Mouse (Mus musculus): ENCODE results near the gene Olfr955. TPM values are rescaled to one million over a fixed set of nuclear protein-coding genes. Genes with fewer than 3 reads are reported as not detected.

Olfr955 gene
- not detected for polyA plus RNA-seq (2014; fragmentation: Illumina TruSeq; extraction: RNeasy Lipid Tissue Mini Kit (QIAGEN cat#74804); ENCODE audit: low replicate concordance)

GRCm38 (mm10) chr9:39471844-39472243 is at the start of gene Olfr955:
Gene Olfr955, minus strand, starts transcription at chr9:39471944.

GRCm38 (mm10) chr9:39515531-39515930 is 43.8 kb upstream of the Olfr955 start, which contains the start of gene Olfr957:
Gene Olfr957, minus strand, starts transcription at chr9:39515809.

GRCm38 (mm10) chr9:39493895-39494294 is 22.2 kb upstream of the Olfr955 start, which contains the start of gene Olfr44:
Gene Olfr44, minus strand, starts transcription at chr9:39493995.

GRCm38 (mm10) chr9:39456401-39456800 is 15.3 kb downstream of the Olfr955 start, which contains the start of gene Olfr954:
Gene Olfr954, plus strand, starts transcription at chr9:39456701.

GRCm38 (mm10) chr9:39427048-39427447 is 44.7 kb downstream of the Olfr955 start, which contains the start of gene Olfr952:
Gene Olfr952, minus strand, starts transcription at chr9:39427148.

Other genes starting within 250 kb of the Olfr955 start
- gene Olfr1537, start 221.9 kb downstream of the Olfr955 start, polyA plus RNA-seq (2014; fragmentation: Illumina TruSeq; extraction: RNeasy Lipid Tissue Mini Kit (QIAGEN cat#74804); ENCODE audit: low replicate concordance): not detected
- not detected for gene Olfr945, start 195.1 kb downstream of the Olfr955 start, polyA plus RNA-seq (2014; fragmentation: Illumina TruSeq; extraction: RNeasy Lipid Tissue Mini Kit (QIAGEN cat#74804); ENCODE audit: low replicate concordance)
- gene Olfr948, start 145.9 kb downstream of the Olfr955 start, polyA plus RNA-seq (2014; fragmentation: Illumina TruSeq; extraction: RNeasy Lipid Tissue Mini Kit (QIAGEN cat#74804); ENCODE audit: low replicate concordance): not detected
- gene Olfr951, start 84.5 kb downstream of the Olfr955 start, polyA plus RNA-seq (2014; fragmentation: Illumina TruSeq; extraction: RNeasy Lipid Tissue Mini Kit (QIAGEN cat#74804); ENCODE audit: low replicate concordance): not detected
- gene Olfr952, start 44.8 kb downstream of the Olfr955 start, polyA plus RNA-seq (2014; fragmentation: Illumina TruSeq; extraction: RNeasy Lipid Tissue Mini Kit (QIAGEN cat#74804); ENCODE audit: low replicate concordance): not detected
- not detected for gene Olfr954, start 15.2 kb downstream of the Olfr955 start, polyA plus RNA-seq (2014; fragmentation: Illumina TruSeq; extraction: RNeasy Lipid Tissue Mini Kit (QIAGEN cat#74804); ENCODE audit: low replicate concordance)
- gene Olfr44, start 22.1 kb upstream of the Olfr955 start, polyA plus RNA-seq (2014; fragmentation: Illumina TruSeq; extraction: RNeasy Lipid Tissue Mini Kit (QIAGEN cat#74804); ENCODE audit: low replicate concordance): not detected
- not detected for gene Olfr957, start 43.9 kb upstream of the Olfr955 start, polyA plus RNA-seq (2014; fragmentation: Illumina TruSeq; extraction: RNeasy Lipid Tissue Mini Kit (QIAGEN cat#74804); ENCODE audit: low replicate concordance)
- not detected for gene Olfr958, start 82.1 kb upstream of the Olfr955 start, polyA plus RNA-seq (2014; fragmentation: Illumina TruSeq; extraction: RNeasy Lipid Tissue Mini Kit (QIAGEN cat#74804); ENCODE audit: low replicate concordance)
- gene Olfr959, start 103.6 kb upstream of the Olfr955 start, polyA plus RNA-seq (2014; fragmentation: Illumina TruSeq; extraction: RNeasy Lipid Tissue Mini Kit (QIAGEN cat#74804); ENCODE audit: low replicate concordance): not detected
- 1.5 TPM for gene AW551984, start 132.5 kb upstream of the Olfr955 start, polyA plus RNA-seq (2014; fragmentation: Illumina TruSeq; extraction: RNeasy Lipid Tissue Mini Kit (QIAGEN cat#74804); ENCODE audit: low replicate concordance)
- not detected for gene Olfr148, start 138.7 kb upstream of the Olfr955 start, polyA plus RNA-seq (2014; fragmentation: Illumina TruSeq; extraction: RNeasy Lipid Tissue Mini Kit (QIAGEN cat#74804); ENCODE audit: low replicate concordance)
- gene Olfr960, start 149.4 kb upstream of the Olfr955 start, polyA plus RNA-seq (2014; fragmentation: Illumina TruSeq; extraction: RNeasy Lipid Tissue Mini Kit (QIAGEN cat#74804); ENCODE audit: low replicate concordance): not detected
- not detected for gene Olfr961, start 173.1 kb upstream of the Olfr955 start, polyA plus RNA-seq (2014; fragmentation: Illumina TruSeq; extraction: RNeasy Lipid Tissue Mini Kit (QIAGEN cat#74804); ENCODE audit: low replicate concordance)
- not detected for gene Olfr963, start 195.3 kb upstream of the Olfr955 start, polyA plus RNA-seq (2014; fragmentation: Illumina TruSeq; extraction: RNeasy Lipid Tissue Mini Kit (QIAGEN cat#74804); ENCODE audit: low replicate concordance)
- not detected for gene Olfr149, start 235.2 kb upstream of the Olfr955 start, polyA plus RNA-seq (2014; fragmentation: Illumina TruSeq; extraction: RNeasy Lipid Tissue Mini Kit (QIAGEN cat#74804); ENCODE audit: low replicate concordance)
- not detected for gene Olfr965, start 239.4 kb upstream of the Olfr955 start, polyA plus RNA-seq (2014; fragmentation: Illumina TruSeq; extraction: RNeasy Lipid Tissue Mini Kit (QIAGEN cat#74804); ENCODE audit: low replicate concordance)